Mouse (Mus musculus) neural tube, embryonic 11.5 days (tissue): ENCODE data around the gene Xrcc6. TPM values are rescaled to one million over a fixed set of nuclear protein-coding genes. Genes with fewer than 3 reads are reported as not detected.

ENCODE experiments used
- ATAC-seq: fragments of 200-750 bp; cut with Nextera tagmentation; 2 replicates; pipeline ENCODE4 v1.8.0; 2017; ENCODE audit warnings: moderate number of reproducible peaks, mild to moderate bottlenecking, moderate TSS enrichment, moderate library complexity; ENCODE audit not compliant: insufficient read depth, low FRiP score, low TSS enrichment
- DNase-seq: peaks from one replicate; pipeline ENCODE4 v3.0.0-alpha.2; 2015; ENCODE audit warnings: low spot score
- H3K27ac ChIP-seq: fragments of 300-500 bp; sonication (generic); 2 replicates; pipeline ENCODE4 v1.5.1; 2014; ENCODE audit warnings: low read depth, mild to moderate bottlenecking, low read length
- H3K27me3 ChIP-seq: fragments of 300-500 bp; sonication (generic); 2 replicates; pipeline ENCODE4 v1.6.1; 2014; ENCODE audit warnings: mild to moderate bottlenecking, low read length, mixed read lengths; ENCODE audit not compliant: control insufficient read depth, insufficient read depth
- H3K36me3 ChIP-seq: fragments of 300-500 bp; sonication (generic); 2 replicates; pipeline ENCODE4 v1.6.1; 2014; ENCODE audit warnings: mild to moderate bottlenecking, low read length, moderate library complexity, mixed read lengths; ENCODE audit not compliant: control insufficient read depth, insufficient read depth
- H3K4me1 ChIP-seq: fragments of 300-500 bp; sonication (generic); 2 replicates; pipeline ENCODE4 v1.6.1; 2014; ENCODE audit warnings: low read length, mixed read lengths; ENCODE audit not compliant: control insufficient read depth, insufficient read depth
- H3K4me2 ChIP-seq: fragments of 300-500 bp; sonication (generic); 2 replicates; pipeline ENCODE4 v1.6.1; 2014; ENCODE audit warnings: low read depth, mild to moderate bottlenecking, moderate library complexity
- H3K4me3 ChIP-seq: fragments of 300-500 bp; sonication (generic); 2 replicates; pipeline ENCODE4 v1.5.1; 2014; ENCODE audit warnings: low read depth, low read length
- H3K9ac ChIP-seq: fragments of 300-500 bp; sonication (generic); 2 replicates; pipeline ENCODE4 v1.6.1; 2014; ENCODE audit warnings: mild to moderate bottlenecking, low read length
- H3K9me3 ChIP-seq: fragments of 300-500 bp; sonication (generic); 2 replicates; pipeline ENCODE4 v1.6.1; 2016; ENCODE audit warnings: low read length; ENCODE audit not compliant: control insufficient read depth
- WGBS: fragments of 180-500 bp; shearing (Covaris S2); extraction: QIAGEN DNeasy Blood & Tissue Kit; methylation state at CpG from one replicate; pipeline ENCODE4 v1.1.7; 2014; 5-methylcytosine and 5-hydroxymethylcytosine counted together
- polyA plus RNA-seq: library from polyadenylated mRNA; unstranded; fragments of >200 nt; fragmentation: Nextera tagmentation; extraction: Ambion mirVana; gene quantifications from 2 replicates; pipeline ENCODE4 v1.2.1, GENCODE M21; 2014

Xrcc6 gene
- polyA plus RNA-seq, 1 experiment from 2014 or later, result 73.8 TPM

GRCm38 (mm10) chr15:82019288-82019687 is 31.7 kb downstream of the Xrcc6 start:
- no peaks in the 10 kb centered on the region; the same call in none of the 2 replicates for H3K36me3 ChIP-seq
- H3K9ac ChIP-seq, result no peak overlapping the region
- no peaks in the 10 kb centered on the region for H3K27me3 ChIP-seq
- no peak overlapping the region for H3K4me2 ChIP-seq
- WGBS, result 89% methylated on average over 3 of the region's 3 CpGs
- H3K4me1 ChIP-seq, result peaks cover 6% of the 10 kb centered on the region
- H3K27ac ChIP-seq, result no peak overlapping the region
- ATAC-seq (no peak), DNase-seq (no peak)
- no peaks in the 10 kb centered on the region for H3K9me3 ChIP-seq
- H3K4me3 ChIP-seq, result no peak overlapping the region

GRCm38 (mm10) chr15:82022535-82023088 is 35.0 kb downstream of the Xrcc6 start:
- Histone ChIP-seq H3K4me1 (no peaks in the 10 kb centered on the region), H3K27ac (no peak overlapping the region), H3K4me2 (no peak overlapping the region), H3K9ac (no peak overlapping the region), H3K36me3 (peaks cover 8% of the 10 kb centered on the region), H3K4me3 (no peak overlapping the region), H3K9me3 (no peaks in the 10 kb centered on the region), H3K27me3 (no peaks in the 10 kb centered on the region)
- ATAC-seq, result no peak
- WGBS, result 95% methylated on average over 13 of the region's 13 CpGs
- DNase-seq, result no peak

DNA sequence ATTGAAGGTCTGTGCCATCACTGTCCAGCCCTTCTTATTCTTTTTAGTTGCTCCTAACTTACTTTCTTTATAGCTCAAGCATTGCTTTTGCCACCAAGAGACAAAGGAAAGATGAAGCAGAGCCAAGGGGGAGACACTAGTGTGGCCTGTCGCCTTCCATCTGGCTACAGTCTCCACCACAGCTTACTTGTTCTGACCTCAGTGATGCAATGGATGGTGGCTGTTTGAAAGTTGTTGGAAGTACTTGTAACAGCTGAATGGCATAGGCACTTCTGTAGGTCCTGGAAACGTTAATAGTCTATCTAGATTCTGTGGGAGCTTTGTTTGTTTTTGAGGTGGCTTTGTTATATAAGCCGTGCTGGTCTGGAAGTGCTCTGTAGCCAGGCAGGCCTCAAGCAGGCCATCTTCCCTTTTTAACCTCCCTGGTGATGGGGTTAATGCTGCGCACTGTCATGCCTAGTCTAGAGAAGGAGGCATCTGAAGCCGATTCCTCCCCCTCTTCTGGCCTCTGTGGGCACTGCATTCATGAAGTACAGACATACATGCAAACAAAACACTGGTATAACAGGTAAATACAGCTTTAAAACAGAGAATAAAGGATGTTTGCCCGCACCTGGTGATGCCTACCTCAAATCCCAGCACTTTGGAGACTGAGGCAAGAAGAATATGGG is 36.5 kb downstream of the Xrcc6 start:
- Histone ChIP-seq H3K4me2 (no peak overlapping the region), H3K27ac (no peak overlapping the region), H3K9me3 (no peaks in the 10 kb centered on the region), H3K9ac (no peak overlapping the region), H3K4me3 (no peak overlapping the region), H3K4me1 (no peaks in the 10 kb centered on the region), H3K36me3 (peaks cover 8% of the 10 kb centered on the region), H3K27me3 (no peaks in the 10 kb centered on the region)
- ATAC-seq (no peak), DNase-seq (no peak)
- WGBS, result 92% methylated on average over 6 of the region's 6 CpGs

DNA sequence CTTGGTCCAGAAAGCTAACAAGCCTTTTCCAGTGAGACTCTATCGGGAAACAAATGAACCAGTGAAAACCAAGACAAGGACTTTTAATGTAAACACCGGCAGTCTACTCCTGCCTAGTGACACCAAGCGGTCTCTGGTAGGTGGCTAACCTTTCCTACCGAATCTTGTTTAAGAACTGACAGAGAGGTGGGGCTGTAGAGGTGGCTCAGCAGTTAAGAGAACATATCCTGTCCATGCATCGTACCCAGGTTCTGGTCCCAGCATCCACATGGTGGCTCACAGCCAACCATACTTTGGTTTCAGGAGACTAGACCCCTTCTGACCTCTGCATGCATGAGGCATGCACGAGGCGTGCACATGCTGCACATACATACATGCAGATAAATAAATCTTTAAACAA is 39.6 kb downstream of the Xrcc6 start:
- H3K36me3 ChIP-seq, result peaks cover 10% of the 10 kb centered on the region
- no peak overlapping the region for H3K4me2 ChIP-seq
- 92% methylated on average over 7 of the region's 7 CpGs for WGBS
- no peak for DNase-seq
- H3K4me3 ChIP-seq, result no peak overlapping the region
- no peaks in the 10 kb centered on the region for H3K9me3 ChIP-seq
- no peak overlapping the region for H3K9ac ChIP-seq
- H3K4me1 ChIP-seq, result no peaks in the 10 kb centered on the region
- no peaks in the 10 kb centered on the region for H3K27me3 ChIP-seq
- ATAC-seq, result no peak
- H3K27ac ChIP-seq, result no peak overlapping the region

- H3K27me3 ChIP-seq, result no peaks in the 10 kb centered on the region
- ATAC-seq (no peak), DNase-seq (no peak)
- 89% methylated on average over 7 of the region's 7 CpGs for WGBS
- H3K9me3 ChIP-seq, result no peaks in the 10 kb centered on the region
- peaks cover 13% of the 10 kb centered on the region for H3K36me3 ChIP-seq
- H3K4me3 ChIP-seq, result no peak overlapping the region
- no peak overlapping the region for H3K27ac ChIP-seq
- no peak overlapping the region for H3K4me2 ChIP-seq
- H3K9ac ChIP-seq, result no peak overlapping the region
- H3K4me1 ChIP-seq, result no peaks in the 10 kb centered on the region
These were observed 40.1 kb downstream of the Xrcc6 start for GRCm38 (mm10) chr15:82027726-82028125.

DNA sequence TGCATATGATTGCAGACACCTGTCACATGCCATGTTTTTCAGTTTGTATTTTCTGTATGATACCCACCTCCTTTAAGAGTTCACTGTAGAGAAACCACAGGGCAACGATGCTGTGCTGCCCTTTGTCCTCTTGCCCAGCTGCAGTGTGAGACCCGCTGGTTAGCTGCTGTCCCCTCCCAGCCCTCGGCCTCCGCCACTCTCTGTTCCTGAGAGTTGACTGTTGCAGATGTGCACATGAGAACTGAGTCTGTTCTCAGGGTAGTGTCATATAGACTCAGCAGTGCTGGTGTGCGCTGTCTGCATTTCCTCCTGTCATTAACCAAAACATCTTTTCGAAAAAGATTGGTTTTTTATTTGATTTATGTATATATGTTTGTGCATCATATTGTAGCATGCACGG is 44.8 kb downstream of the Xrcc6 start:
- Histone ChIP-seq H3K4me2 (no peak overlapping the region), H3K9ac (no peak overlapping the region), H3K9me3 (no peaks in the 10 kb centered on the region), H3K27ac (no peak overlapping the region), H3K36me3 (peaks cover 5% of the 10 kb centered on the region), H3K27me3 (no peaks in the 10 kb centered on the region), H3K4me3 (no peak overlapping the region), H3K4me1 (no peaks in the 10 kb centered on the region)
- DNase-seq, result no peak
- 85% methylated on average over 7 of the region's 7 CpGs for WGBS
- ATAC-seq, result no peak

GRCm38 (mm10) chr15:82033762-82034161 is 46.1 kb downstream of the Xrcc6 start, which contains the start of gene Desi1:
TSS of gene Desi1 (minus strand) at chr15:82033862.
- DNase-seq (no peak), ATAC-seq (no peak)
- H3K36me3 ChIP-seq, result peaks cover 5% of the 10 kb centered on the region
- no peak within 1 kb of the TSS for H3K27ac ChIP-seq
- H3K4me1 ChIP-seq, result no peaks in the 10 kb centered on the region
- no peaks in the 10 kb centered on the region for H3K27me3 ChIP-seq
- H3K9ac ChIP-seq, result no peak within 1 kb of the TSS
- H3K4me2 ChIP-seq, result no peak within 1 kb of the TSS
- H3K4me3 ChIP-seq, result no peak within 1 kb of the TSS
- no peaks in the 10 kb centered on the region for H3K9me3 ChIP-seq
- 95% methylated on average over 4 of the region's 4 CpGs for WGBS

GRCm38 (mm10) chr15:82035904-82036689 is 48.5 kb downstream of the Xrcc6 start:
- DNase-seq, result no peak
- 88% methylated on average over 12 of the region's 12 CpGs for WGBS

More at GRCm38 (mm10) chr15:82035904-82036689, 48.5 kb downstream of the Xrcc6 start:
- Histone ChIP-seq H3K4me3 (no peak overlapping the region), H3K9me3 (no peaks in the 10 kb centered on the region), H3K9ac (no peak overlapping the region), H3K4me2 (no peak overlapping the region), H3K36me3 (peaks cover 2% of the 10 kb centered on the region), H3K27me3 (no peaks in the 10 kb centered on the region), H3K4me1 (no peaks in the 10 kb centered on the region), H3K27ac (no peak overlapping the region)
- ATAC-seq, result no peak
